Mouse (Mus musculus): ENCODE measurements around the gene Fsd2. TPM values are rescaled to one million over a fixed set of nuclear protein-coding genes. Genes with fewer than 3 reads are reported as not detected.

Fsd2 gene
- polyA plus RNA-seq, 1 experiment from 2014 or later = 0.59 TPM

- no peaks in the 10 kb centered on the region for H3K27me3 ChIP-seq (ENCODE audit: control insufficient read depth, insufficient read depth, low read depth, low read length)
- H3K4me3 ChIP-seq (ENCODE audit: low read depth, low read length) = no peak overlapping the region
- H3K9ac ChIP-seq (ENCODE audit: low read depth, low read length) = no peak overlapping the region
- 78% methylated on average over 7 of the region's 7 CpGs for WGBS (ENCODE audit: insufficient replicate concordance)
- peaks cover 9% of the 10 kb centered on the region for H3K4me1 ChIP-seq (ENCODE audit: control insufficient read depth, low read depth, low read length)
- H3K4me2 ChIP-seq (ENCODE audit: low read depth, low read length) = no peak overlapping the region
- peaks cover 14% of the 10 kb centered on the region for H3K36me3 ChIP-seq (ENCODE audit: control insufficient read depth, insufficient read depth)
- H3K9me3 ChIP-seq (replicated peaks; ENCODE audit: control insufficient read depth, low read length) = no peaks in the 10 kb centered on the region
- no peak for ATAC-seq (ENCODE audit: low read depth)
- no peak overlapping the region for H3K27ac ChIP-seq (ENCODE audit: low read length)
These were observed 11.7 kb upstream of the Fsd2 start for GRCm38 (mm10) chr7:81578413-81578812.

- H3K4me1 ChIP-seq (ENCODE audit: control insufficient read depth, low read depth, low read length) = peaks cover 14% of the 10 kb centered on the region
- H3K27me3 ChIP-seq (ENCODE audit: control insufficient read depth, insufficient read depth, low read depth, low read length) = no peaks in the 10 kb centered on the region
- H3K36me3 ChIP-seq (ENCODE audit: control insufficient read depth, insufficient read depth) = peaks cover 14% of the 10 kb centered on the region
- 82% methylated on average over 3 of the region's 3 CpGs for WGBS (ENCODE audit: insufficient replicate concordance)
- H3K27ac ChIP-seq (ENCODE audit: low read length) = no peak overlapping the region
- no peaks in the 10 kb centered on the region for H3K9me3 ChIP-seq (replicated peaks; ENCODE audit: control insufficient read depth, low read length)
- ATAC-seq (ENCODE audit: low read depth) = no peak
- no peak overlapping the region for H3K4me2 ChIP-seq (ENCODE audit: low read depth, low read length)
- H3K9ac ChIP-seq (ENCODE audit: low read depth, low read length) = no peak overlapping the region
- no peak overlapping the region for H3K4me3 ChIP-seq (ENCODE audit: low read depth, low read length)
These were observed 11.1 kb upstream of the Fsd2 start for GRCm38 (mm10) chr7:81577872-81578271.

GRCm38 (mm10) chr7:81575606-81576005, 8.9 kb upstream of the Fsd2 start:
- Histone ChIP-seq H3K36me3 (ENCODE audit: control insufficient read depth, insufficient read depth) (peaks cover 14% of the 10 kb centered on the region), H3K27me3 (ENCODE audit: control insufficient read depth, insufficient read depth, low read depth, low read length) (no peaks in the 10 kb centered on the region), H3K4me2 (ENCODE audit: low read depth, low read length) (no peak overlapping the region), H3K4me1 (ENCODE audit: control insufficient read depth, low read depth, low read length) (peaks cover 17% of the 10 kb centered on the region), H3K9ac (ENCODE audit: low read depth, low read length) (no peak overlapping the region), H3K27ac (ENCODE audit: low read length) (no peak overlapping the region), H3K9me3 (replicated peaks; ENCODE audit: control insufficient read depth, low read length) (no peaks in the 10 kb centered on the region), H3K4me3 (ENCODE audit: low read depth, low read length) (no peak overlapping the region)
- 86% methylated on average over 10 of the region's 10 CpGs for WGBS (ENCODE audit: insufficient replicate concordance)
- no peak for ATAC-seq (ENCODE audit: low read depth)

- no peaks in the 10 kb centered on the region for H3K9me3 ChIP-seq (replicated peaks; ENCODE audit: control insufficient read depth, low read length)
- no peak overlapping the region for H3K9ac ChIP-seq (ENCODE audit: low read depth, low read length)
- H3K36me3 ChIP-seq (ENCODE audit: control insufficient read depth, insufficient read depth) = peaks cover 14% of the 10 kb centered on the region
- H3K27me3 ChIP-seq (ENCODE audit: control insufficient read depth, insufficient read depth, low read depth, low read length) = no peaks in the 10 kb centered on the region
- no peak for ATAC-seq (ENCODE audit: low read depth)
- H3K4me2 ChIP-seq (ENCODE audit: low read depth, low read length) = 0 out of 2 replicates have a peak overlapping the region, but pooled peaks have one; percentile 75
- H3K4me1 ChIP-seq (ENCODE audit: control insufficient read depth, low read depth, low read length) = peaks cover 16% of the 10 kb centered on the region
- WGBS (ENCODE audit: insufficient replicate concordance) = 89% methylated on average over 9 of the region's 9 CpGs
- no peak overlapping the region; the same call in 1 of the 2 replicates for H3K27ac ChIP-seq (ENCODE audit: low read length)
- peak overlapping the region; percentile 92; the same call in 1 of the 2 replicates for H3K4me3 ChIP-seq (ENCODE audit: low read depth, low read length)
These were observed 7.1 kb upstream of the Fsd2 start for GRCm38 (mm10) chr7:81573821-81574220.

GRCm38 (mm10) chr7:81573397-81573796, 6.7 kb upstream of the Fsd2 start:
- Histone ChIP-seq H3K9me3 (replicated peaks; ENCODE audit: control insufficient read depth, low read length) (no peaks in the 10 kb centered on the region), H3K4me3 (ENCODE audit: low read depth, low read length) (peak overlapping the region; percentile 92), H3K4me2 (ENCODE audit: low read depth, low read length) (peak overlapping the region; percentile 75), H3K27me3 (ENCODE audit: control insufficient read depth, insufficient read depth, low read depth, low read length) (no peaks in the 10 kb centered on the region), H3K27ac (ENCODE audit: low read length) (peak overlapping the region; percentile 29; the same call in 1 of the 2 replicates), H3K9ac (ENCODE audit: low read depth, low read length) (no peak overlapping the region; the same call in none of the 2 replicates), H3K4me1 (ENCODE audit: control insufficient read depth, low read depth, low read length) (peaks cover 14% of the 10 kb centered on the region), H3K36me3 (ENCODE audit: control insufficient read depth, insufficient read depth) (peaks cover 12% of the 10 kb centered on the region)
- WGBS (ENCODE audit: insufficient replicate concordance) = 51% methylated on average over 6 of the region's 6 CpGs
- no peak for ATAC-seq (ENCODE audit: low read depth)

- peaks cover 5% of the 10 kb centered on the region for H3K36me3 ChIP-seq (ENCODE audit: control insufficient read depth, insufficient read depth)
- peak overlapping the region; percentile 94 for H3K9ac ChIP-seq (ENCODE audit: low read depth, low read length)
- 41% methylated on average over 6 of the region's 6 CpGs for WGBS (ENCODE audit: insufficient replicate concordance)
These were observed 6.0 kb upstream of the Fsd2 start for GRCm38 (mm10) chr7:81572610-81573268.

GRCm38 (mm10) chr7:81571941-81572441, 5.2 kb upstream of the Fsd2 start:
- peak overlapping the region; percentile 92 for H3K4me3 ChIP-seq (ENCODE audit: low read depth, low read length)
- H3K4me2 ChIP-seq (ENCODE audit: low read depth, low read length) = peak overlapping the region; percentile 75
- no peaks in the 10 kb centered on the region for H3K27me3 ChIP-seq (ENCODE audit: control insufficient read depth, insufficient read depth, low read depth, low read length)
- 8% methylated on average over 15 of the region's 15 CpGs for WGBS (ENCODE audit: insufficient replicate concordance)
- H3K27ac ChIP-seq (ENCODE audit: low read length) = peak overlapping the region; percentile 96
- H3K36me3 ChIP-seq (ENCODE audit: control insufficient read depth, insufficient read depth) = peaks cover 5% of the 10 kb centered on the region; the same call in 1 of the 2 replicates
- ATAC-seq (ENCODE audit: low read depth) = no peak
- H3K9ac ChIP-seq (ENCODE audit: low read depth, low read length) = peak overlapping the region; percentile 94
- H3K4me1 ChIP-seq (ENCODE audit: control insufficient read depth, low read depth, low read length) = peaks cover 14% of the 10 kb centered on the region
- no peaks in the 10 kb centered on the region for H3K9me3 ChIP-seq (replicated peaks; ENCODE audit: control insufficient read depth, low read length)

More at GRCm38 (mm10) chr7:81572610-81573268, 6.0 kb upstream of the Fsd2 start:
- Histone ChIP-seq H3K4me3 (ENCODE audit: low read depth, low read length) (peak overlapping the region; percentile 92), H3K4me1 (ENCODE audit: control insufficient read depth, low read depth, low read length) (peaks cover 14% of the 10 kb centered on the region), H3K27ac (ENCODE audit: low read length) (peak overlapping the region; percentile 96), H3K27me3 (ENCODE audit: control insufficient read depth, insufficient read depth, low read depth, low read length) (no peaks in the 10 kb centered on the region), H3K9me3 (replicated peaks; ENCODE audit: control insufficient read depth, low read length) (no peaks in the 10 kb centered on the region), H3K4me2 (ENCODE audit: low read depth, low read length) (peak overlapping the region; percentile 75)
- ATAC-seq (ENCODE audit: low read depth) = no peak

- Histone ChIP-seq H3K27me3 (ENCODE audit: control insufficient read depth, insufficient read depth, low read depth, low read length) (no peaks in the 10 kb centered on the region), H3K36me3 (ENCODE audit: control insufficient read depth, insufficient read depth) (peaks cover 5% of the 10 kb centered on the region; the same call in 1 of the 2 replicates), H3K4me2 (ENCODE audit: low read depth, low read length) (peak within 1 kb of the TSS; percentile 75), H3K27ac (ENCODE audit: low read length) (peak within 1 kb of the TSS; percentile 96), H3K4me3 (ENCODE audit: low read depth, low read length) (peak within 1 kb of the TSS; percentile 92), H3K4me1 (ENCODE audit: control insufficient read depth, low read depth, low read length) (peaks cover 14% of the 10 kb centered on the region), H3K9me3 (replicated peaks; ENCODE audit: control insufficient read depth, low read length) (no peaks in the 10 kb centered on the region), H3K9ac (ENCODE audit: low read depth, low read length) (peak within 1 kb of the TSS; percentile 94)
- under 1% methylated on average over 82 of the region's 96 CpGs for WGBS (ENCODE audit: insufficient replicate concordance)
- ATAC-seq (ENCODE audit: low read depth) = peak; percentile 96
These were observed 4.6 kb upstream of the Fsd2 start, which contains the start of gene Whamm for GRCm38 (mm10) chr7:81571108-81571940. Gene Whamm (plus strand): TSS chr7:81571266.
